Mouse (Mus musculus) mature B cell (primary cell): ENCODE data around the gene Gm11937.
"Not testable (repeated sequence)": the region's sequence is repeated elsewhere in the genome, so short reads cannot be mapped to it uniquely, and the experiment has no call there.

Experiments
- in situ Hi-C: fragments of 300-500 bp; cut with MboI; formaldehyde crosslinking; loops from 2 replicates; pipeline ENCODE4 v1.14.3; 2019

Gene Gm11937

GRCm38 (mm10) chr11:99610089-99610488 lies at the start of gene Gm11937:
Gm11937 (minus strand) TSS chr11:99610189.
- in situ Hi-C loops: not testable (repeated sequence)

- in situ Hi-C loops: no loop called here
Measured at GRCm38 (mm10) chr11:99659256-99659655, 49.3 kb upstream of the Gm11937 start.

GRCm38 (mm10) chr11:99658467-99659010 lies 48.5 kb upstream of the Gm11937 start, which contains the start of gene Gm11563:
Gm11563 (minus strand) TSS chr11:99658960.
- in situ Hi-C loops: not testable (repeated sequence)

GRCm38 (mm10) chr11:99657051-99657450 lies 47.1 kb upstream of the Gm11937 start:
- in situ Hi-C loops: no loop called here

- in situ Hi-C loops: no loop called here
Measured at GRCm38 (mm10) chr11:99650136-99650535, 40.1 kb upstream of the Gm11937 start, which contains the start of gene Gm11555. Gm11555 (minus strand) TSS chr11:99650236.

GRCm38 (mm10) chr11:99646444-99646843 lies 36.5 kb upstream of the Gm11937 start:
- in situ Hi-C loops: no loop called here

- in situ Hi-C loops: no loop called here
Measured at GRCm38 (mm10) chr11:99644351-99644750, 34.4 kb upstream of the Gm11937 start.

GRCm38 (mm10) chr11:99643635-99644139 lies 33.7 kb upstream of the Gm11937 start, which contains the start of gene Krtap4-7:
Krtap4-7 (minus strand) TSS chr11:99644089.
- in situ Hi-C loops: not testable (repeated sequence)

GRCm38 (mm10) chr11:99640926-99641325 lies 30.9 kb upstream of the Gm11937 start:
- in situ Hi-C loops: no loop called here

- in situ Hi-C loops: no loop called here
Measured at GRCm38 (mm10) chr11:99637086-99637485, 27.1 kb upstream of the Gm11937 start.

- in situ Hi-C loops: no loop called here
Measured at GRCm38 (mm10) chr11:99634653-99635134, 24.7 kb upstream of the Gm11937 start, which contains the start of gene Krtap4-2. Krtap4-2 (minus strand) TSS chr11:99635084.

- in situ Hi-C loops: no loop called here
Measured at GRCm38 (mm10) chr11:99633293-99633692, 23.3 kb upstream of the Gm11937 start.

GRCm38 (mm10) chr11:99630890-99631289 lies 20.9 kb upstream of the Gm11937 start:
- in situ Hi-C loops: no loop called here

GRCm38 (mm10) chr11:99628138-99628537 lies 18.1 kb upstream of the Gm11937 start, which contains the start of gene Krtap4-1:
Krtap4-1 (minus strand) TSS chr11:99628238.
- in situ Hi-C loops: no loop called here

- in situ Hi-C loops: no loop called here
Measured at GRCm38 (mm10) chr11:99620335-99620734, 10.3 kb upstream of the Gm11937 start, which contains the start of gene Gm11562. Gm11562 (minus strand) TSS chr11:99620435.

GRCm38 (mm10) chr11:99614796-99615363 lies 4.9 kb upstream of the Gm11937 start, which contains the start of gene Krtap2-4:
Krtap2-4 (minus strand) TSS chr11:99614846.
- in situ Hi-C loops: no loop called here

GRCm38 (mm10) chr11:99609126-99609525 lies 863 bp downstream of the Gm11937 start:
- in situ Hi-C loops: no loop called here

- in situ Hi-C loops: not testable (repeated sequence)
Measured at GRCm38 (mm10) chr11:99603208-99603607, 6.8 kb downstream of the Gm11937 start, which contains the start of gene Gm11938. Gm11938 (minus strand) TSS chr11:99603308.

GRCm38 (mm10) chr11:99597742-99598141 lies 12.2 kb downstream of the Gm11937 start, which contains the start of gene Krtap9-3:
Krtap9-3 (minus strand) TSS chr11:99598105.
- in situ Hi-C loops: not testable (repeated sequence)

GRCm38 (mm10) chr11:99590981-99591380 lies 19.0 kb downstream of the Gm11937 start, which contains the start of gene Krtap1-3:
Krtap1-3 (minus strand) TSS chr11:99591339.
- in situ Hi-C loops: no loop called here

- in situ Hi-C loops: no loop called here
Measured at GRCm38 (mm10) chr11:99585096-99585495, 24.9 kb downstream of the Gm11937 start.

GRCm38 (mm10) chr11:99583245-99583704 lies 26.7 kb downstream of the Gm11937 start, which contains the start of gene Krtap1-4:
Krtap1-4 (minus strand) TSS chr11:99583654.
- in situ Hi-C loops: no loop called here
